Mouse (Mus musculus) megakaryocyte-erythroid progenitor cell, adult 5-6 weeks (primary cell): Measurements from ENCODE around the gene Pxdn. TPM values are rescaled to one million over a fixed set of nuclear protein-coding genes. Genes with fewer than 3 reads are reported as not detected.

Experiments used
- ATAC-seq: replicated peaks from 2 replicates; pipeline ENCODE4 v1.8.0; 2016; ENCODE audit warnings: mild to moderate bottlenecking, inconsistent platforms; ENCODE audit not compliant: severe bottlenecking, poor library complexity, low FRiP score, low TSS enrichment
- total RNA-seq, 2 experiments: library from RNA; stranded (forward) in 1 of 2; stranded (reverse) in 1 of 2; fragments of 200-1000, 215-1000 nt in 1 of 2; fragments of >200 nt in 1 of 2; fragmentation: Nextera tagmentation in 1 of 2; gene quantifications; 2 replicates each; pipeline ENCODE4 v1.2.3; 2014 to 2017

The Pxdn gene
- total RNA-seq (2014; fragmentation: Nextera tagmentation) (not detected in 2 replicates), total RNA-seq (2017) (not detected in 2 replicates)

DNA sequence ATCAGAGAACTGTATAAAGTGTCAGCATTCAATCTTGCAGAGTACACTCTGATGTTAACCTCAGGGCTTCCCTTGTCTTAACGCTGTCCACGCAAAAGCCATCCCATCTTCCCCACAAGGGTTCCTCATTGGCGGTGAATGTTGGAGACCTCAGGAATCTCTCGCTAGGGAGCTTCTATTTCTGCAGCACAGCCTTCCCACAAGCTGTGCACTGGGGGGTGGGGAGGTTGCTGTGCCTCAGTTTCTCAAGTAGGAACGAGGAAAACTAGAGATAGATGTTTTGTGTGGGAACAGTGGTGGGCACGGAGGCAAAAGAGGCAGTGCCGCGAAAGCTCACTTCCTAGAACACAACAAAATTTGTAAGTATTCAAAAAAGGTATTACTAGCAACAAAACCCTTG lies at the start of gene Pxdn:
Gene Pxdn, plus strand, starts transcription at position 301 of the 400 bp plus-strand sequence.
- no peak for ATAC-seq

DNA sequence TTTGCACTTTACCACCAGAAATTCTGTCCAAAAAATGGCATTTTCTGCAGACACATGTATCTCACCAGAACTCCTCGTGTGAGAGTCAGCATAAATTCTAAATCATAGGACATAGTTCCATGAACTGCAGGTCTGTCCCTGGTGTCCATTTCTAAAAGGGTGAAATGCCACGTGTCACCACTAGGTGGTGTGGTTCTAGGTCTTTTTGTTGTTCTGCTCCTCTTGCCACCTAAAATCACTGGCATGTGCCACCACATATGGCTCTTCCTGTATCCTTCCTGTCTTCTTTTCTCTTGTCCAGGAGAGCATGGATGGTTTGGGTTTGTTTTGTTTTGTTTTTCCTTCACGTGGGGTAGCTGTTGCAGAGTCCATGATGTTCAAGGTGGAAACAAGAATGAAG lies 42.7 kb upstream of the Pxdn start:
- ATAC-seq = no peak

- no peak for ATAC-seq
These were observed 39.8 kb upstream of the Pxdn start for GRCm38 (mm10) chr12:29897533-29898085.

DNA sequence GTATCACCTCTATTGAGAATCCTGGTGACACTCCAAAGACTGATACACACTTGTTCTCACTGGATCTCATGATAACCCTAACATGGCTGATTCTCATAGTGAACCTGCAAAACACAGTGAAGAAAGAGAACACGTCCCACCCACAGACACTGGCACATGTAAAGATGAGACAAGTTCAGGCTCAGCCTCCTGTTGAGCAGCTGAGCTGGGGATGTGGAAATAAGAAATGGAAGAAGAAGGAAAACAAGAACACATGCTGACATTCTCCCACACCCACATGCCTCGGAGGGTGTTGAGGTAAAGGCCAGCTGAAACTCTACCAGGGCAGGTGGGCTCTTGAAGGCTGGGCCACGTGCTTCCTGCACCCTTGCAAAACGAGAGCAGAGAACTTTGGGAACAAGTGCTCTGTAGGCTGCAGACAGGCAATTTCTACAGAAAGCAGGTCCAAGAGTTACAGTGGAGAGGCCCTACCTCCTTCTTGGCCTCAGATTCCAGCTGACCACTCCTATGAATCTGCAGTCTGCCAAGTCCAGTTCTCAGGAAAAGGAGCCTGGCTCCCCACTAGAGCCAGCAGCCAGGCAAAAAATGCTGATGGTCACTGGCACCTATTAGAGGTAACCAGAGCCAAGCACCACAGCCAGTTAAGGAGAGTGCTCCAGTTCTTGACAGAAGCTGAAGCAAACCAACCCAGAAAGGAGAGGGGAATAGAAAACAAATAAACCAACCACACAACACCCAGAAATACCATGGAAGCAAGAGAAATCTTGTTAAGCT lies 33.1 kb upstream of the Pxdn start:
- no peak for ATAC-seq

GRCm38 (mm10) chr12:29907056-29907455 lies 30.4 kb upstream of the Pxdn start:
- ATAC-seq = no peak

DNA sequence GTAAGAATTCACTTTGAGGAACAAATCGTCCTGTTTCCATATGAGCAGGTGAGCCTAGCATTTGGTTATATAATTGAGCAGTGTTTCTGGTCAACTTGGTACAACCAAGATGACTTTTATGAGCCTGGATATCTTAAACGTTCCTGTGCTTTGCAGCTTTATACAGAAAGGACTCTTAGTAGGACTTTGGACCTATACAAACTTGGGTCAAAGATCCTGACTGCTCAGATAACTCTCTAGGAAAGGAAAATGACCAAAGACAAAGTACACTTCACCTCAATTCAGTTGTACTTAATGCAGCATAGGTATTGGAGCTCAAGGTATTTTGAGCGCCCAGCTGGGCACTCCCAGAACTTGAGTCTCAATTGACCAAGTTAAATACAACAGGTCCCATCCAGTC lies 21.3 kb upstream of the Pxdn start:
- no peak for ATAC-seq

DNA sequence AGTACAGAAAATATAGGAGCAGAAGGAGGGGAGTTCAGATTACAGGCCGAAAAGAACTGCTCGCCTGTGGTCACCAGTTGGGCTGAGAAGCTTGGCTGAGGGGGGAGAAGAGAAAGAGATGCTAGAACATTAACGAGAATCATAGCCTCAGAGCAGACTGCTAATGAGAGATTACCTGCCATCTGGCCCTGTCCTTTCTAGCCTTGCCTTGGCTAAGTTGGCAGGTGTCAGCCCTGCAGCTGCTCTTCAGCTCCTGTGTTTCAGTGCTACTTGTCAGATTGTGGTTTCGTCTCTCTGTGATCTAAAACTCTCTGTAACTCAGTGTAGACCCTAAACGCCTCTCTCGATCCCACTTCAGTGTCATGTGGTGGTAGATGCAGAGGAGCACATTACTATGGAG lies 20.6 kb upstream of the Pxdn start:
- no peak for ATAC-seq

DNA sequence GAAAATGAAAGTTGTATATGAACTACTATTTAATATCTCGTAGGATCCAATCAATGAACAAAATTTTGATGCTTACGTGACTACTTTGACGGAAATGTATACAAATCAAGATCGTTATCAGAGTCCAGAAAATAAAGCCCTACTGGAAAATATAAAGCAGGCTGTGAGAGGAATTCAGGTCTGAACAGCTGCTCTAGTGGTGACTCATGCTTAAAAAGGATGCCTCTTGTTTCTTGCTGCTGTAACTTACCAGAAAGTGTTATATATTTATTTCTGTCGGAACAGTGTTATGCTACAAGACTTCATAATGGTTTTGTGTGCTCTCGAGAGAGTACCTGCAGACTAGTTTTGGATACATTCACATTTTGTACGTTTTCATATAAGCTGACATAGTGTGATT lies 17.1 kb upstream of the Pxdn start:
- no peak for ATAC-seq

DNA sequence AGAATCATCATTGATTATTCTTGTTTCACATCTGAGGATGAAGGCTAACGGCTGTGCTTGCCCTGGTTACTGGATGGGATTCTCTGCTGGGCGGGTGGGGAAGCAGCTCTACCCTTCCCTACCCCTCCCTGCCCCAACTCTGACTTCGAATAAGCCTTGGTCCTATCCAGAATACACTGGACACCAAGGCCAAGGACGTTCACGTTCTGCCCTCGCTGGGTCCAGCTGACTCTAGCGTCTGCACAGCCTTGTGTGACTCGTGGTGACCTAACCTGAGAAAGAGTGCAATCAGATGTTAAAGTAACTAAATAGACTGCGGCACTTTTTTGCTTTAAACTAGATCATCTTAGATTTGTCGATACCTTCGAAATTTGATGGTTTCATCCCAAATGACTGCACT lies 15.9 kb upstream of the Pxdn start:
- ATAC-seq = no peak

DNA sequence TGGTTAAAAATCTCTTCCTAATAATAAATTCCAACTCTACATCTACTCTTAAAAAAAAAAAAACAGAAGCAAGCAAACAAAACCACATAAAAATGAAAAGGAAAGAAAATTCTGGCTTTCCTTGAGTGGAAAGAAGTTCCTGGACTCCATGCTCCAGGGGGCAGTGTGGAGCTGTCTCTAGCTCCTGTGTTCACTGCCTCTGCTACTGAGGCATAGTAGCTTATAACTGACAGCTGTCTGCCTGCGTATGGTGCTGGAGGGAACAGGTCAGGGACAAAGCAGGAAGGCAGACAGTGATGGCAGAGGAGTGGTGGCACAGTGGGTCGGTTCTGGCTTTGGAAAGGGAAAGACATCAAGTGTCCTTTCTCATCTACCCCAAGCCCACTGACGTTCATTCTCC lies 10.5 kb upstream of the Pxdn start:
- ATAC-seq = no peak

GRCm38 (mm10) chr12:29930591-29930990 lies 6.8 kb upstream of the Pxdn start:
- ATAC-seq = no peak

DNA sequence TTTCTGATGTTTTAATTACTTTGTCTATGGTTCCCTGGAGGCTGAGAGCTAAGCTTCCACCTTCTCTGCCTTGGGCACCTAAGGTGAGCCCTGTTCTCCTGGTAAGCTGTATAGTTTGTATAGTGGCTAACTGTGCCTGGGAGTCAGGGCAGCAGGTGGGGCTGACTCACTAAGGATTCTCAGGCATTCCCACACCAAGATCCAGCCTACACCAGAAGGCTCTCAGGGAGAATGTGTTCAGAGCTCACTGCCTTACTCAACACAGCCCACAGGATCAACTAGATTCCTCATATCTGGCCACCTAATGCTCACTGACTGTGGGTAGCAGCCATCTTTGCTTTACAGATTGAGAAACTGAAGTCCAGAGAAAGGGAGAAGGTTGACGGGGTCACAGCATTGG lies 4.5 kb upstream of the Pxdn start:
- no peak for ATAC-seq

DNA sequence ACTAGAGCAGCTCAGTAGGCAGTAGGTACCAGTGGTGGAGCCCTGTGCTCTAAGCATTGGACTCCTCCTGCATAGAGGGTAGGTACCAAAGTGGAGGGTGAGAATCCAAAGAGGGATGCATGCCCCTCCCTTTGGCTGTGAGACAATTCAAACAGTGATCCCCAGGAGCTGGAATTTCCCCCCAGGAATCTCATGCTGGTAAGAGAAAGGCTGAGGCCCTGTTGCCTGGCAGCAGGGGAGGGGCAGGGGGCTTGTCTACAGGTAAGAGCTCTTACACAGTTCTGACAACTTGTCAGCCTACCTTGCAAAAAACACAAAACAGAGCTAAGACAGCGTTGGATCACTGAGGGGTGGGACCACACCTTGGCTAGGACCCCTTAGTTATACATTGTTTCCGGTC lies 3.9 kb upstream of the Pxdn start:
- no peak for ATAC-seq

GRCm38 (mm10) chr12:29934120-29934581 lies 3.3 kb upstream of the Pxdn start:
- ATAC-seq = no peak

DNA sequence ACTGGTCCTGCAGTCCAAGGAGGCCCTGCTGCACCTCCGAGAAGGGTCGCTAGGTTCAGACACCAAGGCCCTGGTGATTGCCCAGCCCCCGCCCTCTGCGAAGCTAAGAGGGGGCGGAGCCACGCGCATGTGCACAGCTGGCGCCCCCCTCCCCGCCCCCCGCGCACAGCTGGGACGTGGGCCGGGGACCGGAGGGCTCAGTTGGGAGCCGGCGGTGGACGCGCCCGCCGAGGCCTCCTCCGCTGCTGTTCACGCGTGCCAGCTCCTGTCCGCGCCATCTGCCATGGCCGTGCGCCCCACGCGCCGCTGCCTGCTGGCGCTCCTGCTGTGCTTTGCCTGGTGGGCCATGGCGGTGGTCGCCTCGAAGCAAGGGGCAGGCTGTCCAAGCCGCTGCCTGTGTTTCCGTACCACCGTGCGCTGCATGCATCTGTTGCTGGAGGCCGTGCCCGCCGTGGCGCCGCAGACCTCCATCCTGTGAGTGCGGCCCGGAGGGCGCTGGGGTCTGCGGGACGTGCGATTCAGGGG lies 505 bp downstream of the Pxdn start:
- no peak for ATAC-seq

GRCm38 (mm10) chr12:29938376-29939041 lies 1.1 kb downstream of the Pxdn start:
- no peak for ATAC-seq

DNA sequence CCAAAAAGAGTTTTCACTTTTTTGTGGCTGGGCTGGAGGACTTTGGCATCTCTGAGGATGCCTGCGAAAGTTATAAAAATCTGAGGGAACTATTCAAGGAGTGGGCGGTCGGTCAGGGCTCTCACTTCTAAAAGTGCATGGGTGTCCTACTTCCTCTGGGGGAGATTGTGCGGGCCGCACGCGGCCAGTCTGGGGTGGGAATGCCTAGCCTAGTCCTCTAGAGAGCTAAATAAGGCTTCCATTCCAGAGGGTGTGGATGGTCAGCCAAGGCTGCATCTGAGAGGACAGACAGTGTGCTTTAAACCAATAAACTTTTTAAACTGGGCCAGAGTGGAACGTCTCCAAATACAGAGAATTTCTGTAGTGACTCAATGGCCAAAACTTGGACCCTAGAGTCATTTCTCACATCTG lies 1.9 kb downstream of the Pxdn start:
- no peak for ATAC-seq

- ATAC-seq = no peak
These were observed 5.0 kb downstream of the Pxdn start for GRCm38 (mm10) chr12:29942435-29942834.

GRCm38 (mm10) chr12:29944650-29945049 lies 7.2 kb downstream of the Pxdn start:
- ATAC-seq = no peak

DNA sequence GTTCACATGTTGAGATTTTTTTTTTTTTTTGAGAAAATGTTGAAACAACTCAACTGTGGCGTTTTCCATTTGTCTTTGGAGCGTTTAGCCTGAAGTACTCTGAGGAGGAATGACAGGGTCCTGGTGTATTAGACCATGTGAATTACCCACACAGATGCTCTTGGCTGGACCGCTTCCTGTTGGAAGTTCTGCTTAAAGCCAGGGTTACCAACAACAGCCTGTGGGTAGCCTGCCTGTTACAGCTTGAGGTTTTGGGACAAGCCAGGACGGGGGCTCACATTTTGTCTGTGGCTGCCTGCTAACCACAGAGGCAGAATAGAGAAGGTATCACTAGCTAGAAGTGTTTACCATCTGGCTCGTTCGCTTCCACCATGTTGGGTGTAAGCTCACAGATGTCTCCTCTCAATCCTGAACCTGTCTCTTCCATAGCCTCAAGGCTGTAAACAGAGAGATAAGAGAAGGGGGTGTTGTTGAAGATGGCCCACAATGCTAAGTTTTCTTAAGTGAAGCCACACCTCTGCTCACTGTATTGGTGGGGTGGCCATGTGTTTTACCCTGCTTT lies 7.9 kb downstream of the Pxdn start:
- no peak for ATAC-seq
